Comparison of ENCODE assay signal across 9 mouse cellular contexts in the genomic region with DNA sequence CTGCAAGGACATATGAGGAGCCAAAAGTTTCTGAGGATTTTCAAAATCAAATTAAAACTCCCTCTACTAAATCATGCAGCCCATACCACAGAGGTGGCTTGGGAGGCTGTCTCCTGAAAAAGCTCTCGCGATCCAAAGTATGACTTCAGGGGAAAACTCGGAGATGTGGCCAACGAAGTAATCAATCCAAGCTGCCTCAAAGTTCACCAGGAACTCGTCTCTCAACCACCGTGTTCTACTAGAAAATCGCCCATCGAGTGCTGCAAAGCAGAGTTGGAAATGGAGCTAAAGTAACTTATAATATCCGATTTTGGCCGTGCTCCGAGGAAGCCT. TPM values are rescaled to one million over a fixed set of nuclear protein-coding genes. Genes with fewer than 3 reads are reported as not detected.
DNase-seq lines count a peak whose midpoint lies in the region; ATAC-seq lines count a peak whose summit lies in the region.
"Had no signal": no experiment of that assay in that cellular context is flagged by ENCODE, and none has a peak within 500 bp of the region (broad histone marks: within the 10 kb centered on the region; RNA-seq: fewer than 3 reads in every experiment).

No protein-coding gene starts in this region.

- H3K27ac ChIP-seq in intestine, embryonic 16.5 days (ENCODE audit: low read length) = peak overlapping the region; percentile 98
- peak overlapping the region; percentile 99 for H3K27ac ChIP-seq in neural tube, embryonic 15.5 days (replicated peaks)

- peak overlapping the region; percentile 97 for H3K9ac ChIP-seq in intestine, embryonic 16.5 days (ENCODE audit: low read depth, low read length)
- H3K9ac ChIP-seq in neural tube, embryonic 15.5 days (replicated peaks) = peak overlapping the region; percentile 92

- peak overlapping the region; percentile 69 for H3K4me2 ChIP-seq in intestine, embryonic 16.5 days (ENCODE audit: low read depth, low read length)
- H3K4me2 ChIP-seq in neural tube, embryonic 15.5 days = peak overlapping the region; percentile 64

- ATAC-seq in intestine, embryonic 16.5 days = no peak
- ATAC-seq in neural tube, embryonic 15.5 days (ENCODE audit: low FRiP score) = peak; percentile 0; the same call in 1 of the 2 replicates

- under 1% methylated on average over 11 of the region's 11 CpGs for WGBS in intestine, embryonic 16.5 days
- under 1% methylated on average over 11 of the region's 11 CpGs for WGBS in neural tube, embryonic 15.5 days

- no peaks in the 10 kb centered on the region for H3K9me3 ChIP-seq in intestine, embryonic 16.5 days (ENCODE audit: control insufficient read depth, low read length)
- no peaks in the 10 kb centered on the region for H3K9me3 ChIP-seq in neural tube, embryonic 15.5 days (replicated peaks)

- peak; percentile 34 for DNase-seq in adrenal gland, postnatal 10 days
- no peak for DNase-seq in adrenal gland, postnatal 36 days
- DNase-seq in spleen, adult 12 weeks (ENCODE audit: low spot score) = peak; percentile 8
- DNase-seq in spleen, postnatal 4 days (ENCODE audit: low spot score in 2 of 2) = no peak
- no peak for DNase-seq in ovary, postnatal 36 days (ENCODE audit: low spot score)
- no peak for DNase-seq in left cerebral cortex, adult 8-10 months (ENCODE audit: low spot score in 2 of 2)

- peak overlapping the region; percentile 95 for H3K4me3 ChIP-seq in intestine, embryonic 16.5 days (ENCODE audit: low read length)
- peak overlapping the region; percentile 91 for H3K4me3 ChIP-seq in neural tube, embryonic 15.5 days (replicated peaks)

- no peaks in the 10 kb centered on the region for H3K36me3 ChIP-seq in intestine, embryonic 16.5 days (ENCODE audit: control insufficient read depth, insufficient read depth, low read length)
- no peaks in the 10 kb centered on the region for H3K36me3 ChIP-seq in neural tube, embryonic 15.5 days

- peaks cover 7% of the 10 kb centered on the region for H3K4me1 ChIP-seq in intestine, embryonic 16.5 days (ENCODE audit: control insufficient read depth, insufficient read depth, low read length)
- peaks cover 27% of the 10 kb centered on the region for H3K4me1 ChIP-seq in neural tube, embryonic 15.5 days

- no peaks in the 10 kb centered on the region for H3K27me3 ChIP-seq in intestine, embryonic 16.5 days (replicated peaks; ENCODE audit: control insufficient read depth, insufficient read depth, low read length)
- no peaks in the 10 kb centered on the region for H3K27me3 ChIP-seq in neural tube, embryonic 15.5 days (replicated peaks)

RNA-seq across cellular contexts. Expression of a gene that starts 0.8 kb away (rescaled TPM):
- 10 to 100 TPM; 84.8 to 86.0 TPM for total RNA-seq in adrenal gland, postnatal 10 days (2021)
- 100 to 1,000 TPM in 1 of 2 experiments, 10 to 100 TPM in 1; 96.7 to 115 TPM for total RNA-seq in adrenal gland, postnatal 36 days (2021)
- 195 and 204 TPM in 2 replicates for polyA plus RNA-seq in intestine, embryonic 16.5 days (2015; fragmentation: Nextera tagmentation; extraction: Ambion mirVana)
- 200 and 204 TPM in 2 replicates for polyA plus RNA-seq in neural tube, embryonic 15.5 days (2015; fragmentation: Nextera tagmentation; extraction: Ambion mirVana)
- total RNA-seq in left cerebral cortex, adult 8-10 months (2022) = 10 to 100 TPM; 78.6 to 90.2 (median 83.1) TPM

RNA-seq across cellular contexts. Expression of a gene that starts 27.1 kb away (rescaled TPM):
- 10 to 100 TPM in 1 of 2 experiments, 1 to 10 TPM in 1; 8.9 to 11.1 TPM for total RNA-seq in adrenal gland, postnatal 10 days (2021)
- total RNA-seq in adrenal gland, postnatal 36 days (2021) = 1 to 10 TPM; 2.7 to 3.0 TPM
- polyA plus RNA-seq in intestine, embryonic 16.5 days (2015; fragmentation: Nextera tagmentation; extraction: Ambion mirVana) = 53.8 and 61.1 TPM in 2 replicates
- polyA plus RNA-seq in neural tube, embryonic 15.5 days (2015; fragmentation: Nextera tagmentation; extraction: Ambion mirVana) = 9.1 and 15.0 TPM in 2 replicates
- 1 to 10 TPM in 2 of 4 experiments, under 1 TPM in 2; 0.74 to 3.1 (median 1.2) TPM for total RNA-seq in left cerebral cortex, adult 8-10 months (2022)
- total RNA-seq: layer of hippocampus, postnatal 36 days had no signal

RNA-seq across cellular contexts. Expression of a gene that starts 34.6 kb away (rescaled TPM):
- 10 to 100 TPM; 85.6 to 87.4 TPM for total RNA-seq in adrenal gland, postnatal 10 days (2021)
- total RNA-seq in adrenal gland, postnatal 36 days (2021) = 100 to 1,000 TPM; 126 TPM
- polyA plus RNA-seq in intestine, embryonic 16.5 days (2015; fragmentation: Nextera tagmentation; extraction: Ambion mirVana) = 47.5 and 51.2 TPM in 2 replicates
- polyA plus RNA-seq in neural tube, embryonic 15.5 days (2015; fragmentation: Nextera tagmentation; extraction: Ambion mirVana) = 116 and 123 TPM in 2 replicates
- 100 to 1,000 TPM; 125 to 141 (median 132) TPM for total RNA-seq in left cerebral cortex, adult 8-10 months (2022)

RNA-seq across cellular contexts. Expression of a gene that starts 44.5 kb away (rescaled TPM):
- total RNA-seq in adrenal gland, postnatal 10 days (2021) = 10 to 100 TPM; 38.0 to 41.8 TPM
- total RNA-seq in adrenal gland, postnatal 36 days (2021) = 10 to 100 TPM; 41.4 to 51.1 TPM
- polyA plus RNA-seq in intestine, embryonic 16.5 days (2015; fragmentation: Nextera tagmentation; extraction: Ambion mirVana) = 21.9 and 24.0 TPM in 2 replicates
- polyA plus RNA-seq in neural tube, embryonic 15.5 days (2015; fragmentation: Nextera tagmentation; extraction: Ambion mirVana) = 20.2 and 20.7 TPM in 2 replicates
- total RNA-seq in left cerebral cortex, adult 8-10 months (2022) = 10 to 100 TPM; 31.6 to 38.2 (median 31.9) TPM

Comparison
In these comparisons a context has a peak if more than half of its experiments do, and no peak if none do; other contexts are left out.
1. DNase-seq: peak in adrenal gland, postnatal 10 days (single experiment) and spleen, adult 12 weeks (single experiment); none in adrenal gland, postnatal 36 days (0 of 2), spleen, postnatal 4 days (0 of 2), ovary, postnatal 36 days (single experiment) and left cerebral cortex, adult 8-10 months (0 of 2).